Mouse (Mus musculus): ENCODE results near the gene Emg1.
A peak's percentile ranks its signal among the peaks of the same experiment; 100 is the strongest.

Gene Emg1

DNA sequence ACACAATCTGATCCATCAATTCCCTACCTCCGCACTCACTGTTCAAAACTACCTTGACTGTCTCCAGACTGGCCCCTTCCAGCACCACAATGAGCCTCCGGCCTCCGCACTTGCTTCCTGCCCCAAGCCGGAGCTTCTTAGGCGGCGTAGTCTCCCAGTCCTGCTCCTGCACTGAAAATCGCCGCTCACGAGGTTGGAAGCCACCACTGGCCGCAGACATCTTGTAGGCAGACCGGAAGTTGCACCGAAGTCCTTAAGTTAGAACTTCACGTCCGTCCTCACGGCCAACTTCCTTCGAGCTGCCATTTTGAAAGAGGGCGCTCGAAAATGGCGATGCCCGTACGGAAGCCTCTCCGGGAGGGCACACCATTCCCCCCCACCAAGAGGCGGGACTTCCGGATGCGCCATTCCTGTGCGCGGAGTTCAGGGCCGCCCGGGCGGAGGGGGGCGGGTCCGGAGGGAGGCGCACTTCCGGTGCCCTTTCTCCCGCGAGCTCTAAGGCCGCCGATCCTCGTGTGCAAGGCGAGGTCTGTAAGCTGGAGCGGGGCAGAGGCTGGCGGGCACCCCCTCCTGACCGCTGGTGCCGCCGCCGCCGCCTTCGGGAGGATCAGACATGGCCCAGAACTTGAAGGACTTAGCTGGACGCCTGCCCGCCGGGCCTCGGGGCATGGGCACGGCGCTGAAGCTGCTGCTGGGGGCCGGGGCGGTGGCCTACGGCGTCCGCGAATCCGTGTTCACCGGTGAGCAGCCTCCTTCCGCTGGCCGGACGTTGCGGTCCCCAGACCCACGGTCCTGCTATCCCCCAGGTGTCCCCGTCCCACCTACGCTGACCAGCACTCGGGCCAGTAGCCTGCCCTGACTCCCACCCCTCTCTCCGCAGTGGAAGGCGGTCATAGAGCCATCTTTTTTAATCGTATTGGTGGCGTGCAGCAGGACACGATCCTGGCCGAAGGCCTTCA is at the start of gene Emg1, which contains the start of gene Phb2:
Gene Emg1, minus strand, starts transcription at position 355 of the 959 bp plus-strand sequence.
Gene Phb2, plus strand, starts transcription at position 513 of the 959 bp plus-strand sequence.
- peak; percentile 94 for DNase-seq (ENCODE audit: extremely low spot score, low read depth, low spot score)

DNA sequence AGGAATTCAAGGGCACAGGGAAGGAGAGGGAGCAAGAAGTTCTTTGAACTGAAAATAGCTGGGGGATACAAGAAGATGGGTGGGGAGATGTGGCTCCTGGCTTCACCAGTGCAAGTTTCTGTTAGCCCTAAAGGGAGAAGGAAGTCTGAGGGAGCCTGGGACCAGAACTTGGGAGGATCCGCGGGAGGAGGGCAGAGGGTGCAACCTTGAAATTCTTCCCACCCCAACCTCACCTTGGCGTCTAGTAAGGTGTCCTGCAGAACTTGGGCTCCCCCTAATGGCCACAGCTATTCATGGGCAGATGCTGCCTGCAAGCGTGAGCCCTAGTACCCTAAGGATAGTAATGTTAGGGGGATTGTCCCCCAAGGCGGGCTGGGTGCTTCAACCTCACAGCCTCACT is 47.3 kb upstream of the Emg1 start:
- peak; percentile 79 for DNase-seq (ENCODE audit: extremely low spot score, low read depth, low spot score)

- no peak for DNase-seq (ENCODE audit: extremely low spot score, low read depth, low spot score)
These were observed 46.9 kb upstream of the Emg1 start for GRCm38 (mm10) chr6:124758849-124759232.

GRCm38 (mm10) chr6:124757909-124758848 is 46.2 kb upstream of the Emg1 start:
- DNase-seq (ENCODE audit: extremely low spot score, low read depth, low spot score) = no peak

- no peak for DNase-seq (ENCODE audit: extremely low spot score, low read depth, low spot score)
These were observed 45.4 kb upstream of the Emg1 start for GRCm38 (mm10) chr6:124757351-124757880.

DNA sequence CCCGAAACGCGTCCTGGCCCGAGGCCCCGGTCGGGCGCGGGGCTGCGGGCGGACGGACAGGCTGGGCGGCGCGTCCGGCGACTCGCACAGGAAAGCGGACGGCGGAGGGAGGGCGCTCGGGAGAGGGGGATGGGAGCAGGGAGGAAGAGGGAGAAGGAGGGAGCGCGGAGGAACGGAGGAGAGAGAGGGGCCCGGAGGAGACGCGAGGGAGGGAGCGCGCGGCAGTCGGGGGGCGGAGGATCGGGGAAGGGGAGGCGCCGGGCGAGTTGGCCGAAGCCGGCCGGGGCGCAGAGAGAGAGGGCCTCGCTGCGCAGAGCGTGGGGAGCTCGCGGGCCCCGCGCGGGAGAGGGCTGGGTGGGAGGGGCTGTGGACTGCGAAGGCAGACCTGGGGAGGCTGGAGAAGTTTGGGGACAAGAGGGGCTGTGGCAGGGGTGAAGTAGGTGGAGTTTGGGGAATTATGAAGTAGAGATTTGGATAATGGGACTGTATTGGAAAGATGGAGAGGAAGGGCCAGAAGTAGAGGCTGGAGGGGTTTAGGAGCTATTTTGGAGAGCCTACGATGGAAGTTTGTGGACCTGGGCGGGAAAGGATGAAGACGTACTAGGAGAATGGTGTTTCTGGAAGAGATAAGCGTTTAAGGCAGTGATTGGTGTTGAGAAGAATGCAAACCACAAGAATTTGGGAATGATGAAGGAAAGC is 44.8 kb upstream of the Emg1 start:
- no peak for DNase-seq (ENCODE audit: extremely low spot score, low read depth, low spot score)

GRCm38 (mm10) chr6:124755831-124756595 is 44.0 kb upstream of the Emg1 start, which contains the start of the genes Gm45234 and Atn1:
TSS of gene Gm45234 (minus strand) at chr6:124756021.
TSS of gene Atn1 (minus strand) at chr6:124756524.
- DNase-seq (ENCODE audit: extremely low spot score, low read depth, low spot score) = no peak

- no peak for DNase-seq (ENCODE audit: extremely low spot score, low read depth, low spot score)
These were observed 43.3 kb upstream of the Emg1 start for GRCm38 (mm10) chr6:124755306-124755705.

GRCm38 (mm10) chr6:124753861-124754260 is 41.9 kb upstream of the Emg1 start:
- DNase-seq (ENCODE audit: extremely low spot score, low read depth, low spot score) = no peak

- DNase-seq (ENCODE audit: extremely low spot score, low read depth, low spot score) = no peak
These were observed 38.4 kb upstream of the Emg1 start for GRCm38 (mm10) chr6:124750405-124750804.

DNA sequence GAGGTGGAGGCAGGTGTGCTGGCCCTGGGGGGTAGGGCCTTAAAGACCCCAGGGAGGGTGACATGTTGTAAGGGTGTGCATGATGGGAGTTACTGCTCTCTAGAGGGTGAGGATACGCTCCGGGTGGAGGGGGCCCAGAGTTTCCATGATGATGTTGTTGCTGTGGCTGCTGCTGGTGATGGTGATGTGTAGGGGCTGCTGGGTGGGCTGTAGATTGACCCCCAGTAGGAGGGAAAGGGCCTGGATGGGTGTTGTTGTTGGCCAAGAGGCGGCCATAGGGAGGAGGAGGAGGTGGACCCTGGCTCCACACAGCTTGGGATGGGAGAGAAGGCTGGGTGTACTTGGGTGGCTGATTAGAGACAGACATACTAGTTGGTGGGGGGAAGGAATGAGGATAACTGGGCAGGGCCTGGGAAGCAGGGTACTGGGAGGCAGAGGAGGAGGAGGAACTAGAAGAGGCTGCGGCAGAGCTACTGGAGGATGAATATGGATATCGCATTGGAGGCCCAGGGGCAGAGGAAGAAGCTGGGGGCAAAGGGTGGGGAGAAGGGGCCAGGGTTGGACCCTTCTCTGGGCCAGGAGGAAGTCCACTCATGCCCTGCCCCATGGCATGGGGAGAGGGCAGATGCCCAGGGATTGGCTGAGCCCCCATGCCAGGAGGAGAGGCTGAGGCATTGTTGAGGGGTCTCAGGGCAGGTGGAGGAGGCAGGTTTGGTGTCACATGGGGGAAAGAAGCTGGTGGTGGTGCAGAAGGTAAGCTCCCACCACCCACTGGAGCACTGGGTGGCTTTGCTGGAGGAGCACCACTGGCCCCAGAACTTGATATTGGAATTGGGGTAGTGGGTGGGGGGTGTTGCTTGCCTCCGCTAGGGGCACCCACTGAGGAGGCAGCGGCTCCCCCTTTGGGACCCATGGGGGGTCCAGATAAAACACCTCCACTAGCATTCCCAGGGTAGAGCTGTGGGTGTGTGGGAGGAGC is 35.0 kb upstream of the Emg1 start:
- no peak for DNase-seq (ENCODE audit: extremely low spot score, low read depth, low spot score)

DNA sequence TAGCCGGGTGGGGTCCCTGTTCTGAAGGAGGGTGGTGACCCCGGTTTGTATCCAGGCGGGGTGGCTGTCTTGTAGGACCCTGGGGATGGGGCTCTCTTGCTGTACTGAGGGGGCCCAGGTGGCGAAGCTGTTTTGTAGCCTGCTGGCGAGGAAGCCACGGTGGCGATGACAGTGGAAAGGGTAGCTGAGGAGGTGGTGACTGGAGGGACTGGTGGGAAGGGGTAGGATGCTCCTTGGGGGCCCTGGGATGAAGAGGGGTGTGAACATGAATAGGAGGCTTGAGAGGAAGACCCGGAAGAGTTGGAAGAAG is 34.3 kb upstream of the Emg1 start:
- no peak for DNase-seq (ENCODE audit: extremely low spot score, low read depth, low spot score)

GRCm38 (mm10) chr6:124745490-124746295 is 33.7 kb upstream of the Emg1 start:
- DNase-seq (ENCODE audit: extremely low spot score, low read depth, low spot score) = peak; percentile 86

- DNase-seq (ENCODE audit: extremely low spot score, low read depth, low spot score) = no peak
These were observed 32.9 kb upstream of the Emg1 start for GRCm38 (mm10) chr6:124744755-124745321.

DNA sequence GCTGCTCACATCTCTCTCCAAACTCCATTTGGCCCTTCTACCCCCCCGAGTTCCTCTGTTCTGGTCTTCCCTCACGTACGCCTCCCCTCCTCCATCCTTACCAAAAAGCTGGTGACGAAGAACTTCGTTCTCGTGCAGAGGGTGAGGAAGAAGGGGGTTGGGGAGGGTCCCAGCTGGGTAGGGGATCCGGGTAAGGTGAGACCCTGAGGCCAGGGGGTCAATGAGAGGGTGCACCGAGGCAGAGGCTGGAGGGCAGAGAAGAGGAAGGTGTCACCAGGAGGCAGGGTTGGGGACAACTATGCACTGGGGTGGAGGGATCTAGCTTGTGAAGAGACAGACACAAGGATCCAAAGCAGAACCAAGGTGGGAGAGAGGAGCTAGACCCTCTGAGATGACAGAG is 31.7 kb upstream of the Emg1 start:
- DNase-seq (ENCODE audit: extremely low spot score, low read depth, low spot score) = no peak

DNA sequence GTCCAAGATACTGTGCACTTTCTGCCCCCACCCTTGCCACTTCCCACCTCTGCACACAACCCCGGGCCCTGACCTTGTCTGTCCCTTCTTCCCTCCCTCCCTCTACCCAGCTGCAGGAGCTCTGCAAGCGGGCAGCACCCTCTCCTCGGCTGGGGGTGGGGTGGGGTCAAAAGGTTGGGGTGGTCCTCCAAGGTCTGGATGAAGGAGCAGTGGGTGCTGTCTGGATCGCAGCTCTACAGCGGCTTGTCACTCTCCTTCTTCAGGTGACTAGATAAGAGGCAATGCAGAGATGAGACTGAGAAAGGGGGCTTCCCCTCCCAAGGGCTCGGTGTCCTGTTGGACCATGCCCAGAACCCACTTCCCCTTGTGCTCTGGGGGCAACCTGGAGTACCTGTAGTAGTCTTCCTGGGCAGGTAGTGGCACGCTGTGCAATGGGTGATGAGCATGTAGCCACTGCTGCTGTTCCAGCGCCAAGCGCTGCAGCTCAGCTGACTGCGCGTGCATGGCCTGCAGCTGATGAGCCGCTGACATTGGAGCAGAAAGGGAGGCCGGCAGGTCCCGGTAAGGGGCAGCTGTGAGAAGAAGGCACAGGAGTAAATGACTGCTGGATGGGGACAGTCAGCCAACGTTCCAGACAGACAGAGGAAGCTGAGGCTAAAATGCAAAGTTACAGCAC is 31.0 kb upstream of the Emg1 start:
- no peak for DNase-seq (ENCODE audit: extremely low spot score, low read depth, low spot score)

- no peak for DNase-seq (ENCODE audit: extremely low spot score, low read depth, low spot score)
These were observed 29.9 kb upstream of the Emg1 start for GRCm38 (mm10) chr6:124741842-124742241.
